ENCODE assay signal across 20 mouse cellular contexts in genomic region chr5:135269451-135269850, GRCm38 (mm10). TPM values are rescaled to one million over a fixed set of nuclear protein-coding genes. Genes with fewer than 3 reads are reported as not detected.
DNase-seq lines count a peak whose midpoint lies in the region; ATAC-seq lines count a peak whose summit lies in the region.
"Had no signal": no experiment of that assay in that cellular context is flagged by ENCODE, and none has a peak within 500 bp of the region (broad histone marks: within the 10 kb centered on the region; RNA-seq: fewer than 3 reads in every experiment).

No protein-coding gene starts in this region.

- peaks cover 20% of the 10 kb centered on the region for H3K4me1 ChIP-seq in heart, embryonic 12.5 days (replicated peaks)
- H3K4me1 ChIP-seq in neural tube, embryonic 11.5 days (ENCODE audit: control insufficient read depth, insufficient read depth, low read length): peaks cover 3% of the 10 kb centered on the region

- H3K27ac ChIP-seq in heart, embryonic 12.5 days (ENCODE audit: poor library complexity, severe bottlenecking): 0 out of 2 replicates have a peak overlapping the region, but pooled peaks have one; percentile 1
- no peak overlapping the region for H3K27ac ChIP-seq in neural tube, embryonic 11.5 days (ENCODE audit: low read depth, low read length)
- H3K27ac ChIP-seq: hindbrain, embryonic 14.5 days; intestine, embryonic 15.5 days; kidney, embryonic 15.5 days; liver, embryonic 13.5 days; lung, embryonic 15.5 days; stomach, embryonic 15.5 days had no signal

- H3K4me3 ChIP-seq in heart, embryonic 12.5 days: no peak overlapping the region
- no peak overlapping the region for H3K4me3 ChIP-seq in neural tube, embryonic 11.5 days (ENCODE audit: low read depth, low read length)
- H3K4me3 ChIP-seq: intestine, embryonic 15.5 days; kidney, embryonic 15.5 days; liver, embryonic 13.5 days; lung, embryonic 15.5 days; stomach, embryonic 15.5 days had no signal

- intact Hi-C loops in heart, postnatal 10 days (cut with DNase I): no loop called here

- H3K27me3 ChIP-seq in heart, embryonic 12.5 days (replicated peaks): no peaks in the 10 kb centered on the region
- no peaks in the 10 kb centered on the region for H3K27me3 ChIP-seq in neural tube, embryonic 11.5 days (ENCODE audit: control insufficient read depth, insufficient read depth, low read length)
- H3K27me3 ChIP-seq: intestine, embryonic 15.5 days; kidney, embryonic 15.5 days; lung, embryonic 15.5 days; stomach, embryonic 15.5 days had no signal

- peak; percentile 68 for DNase-seq in adrenal gland, adult 2 months
- DNase-seq in adrenal gland, adult 18-20 months (ENCODE audit: low spot score in 2 of 2): no peak
- DNase-seq in heart, postnatal 10 days: no peak
- DNase-seq in neural tube, embryonic 11.5 days (ENCODE audit: low spot score): peak; percentile 8
- no peak for DNase-seq in neural tube, embryonic 10.5 days (ENCODE audit: extremely low spot score, low spot score)
- peak; percentile 52 for DNase-seq in skeletal muscle tissue, adult 2 months (ENCODE audit: low read depth, low spot score)
- no peak for DNase-seq in urinary bladder, postnatal 25 days (ENCODE audit: low spot score)
- DNase-seq: cerebellum, postnatal 25 days; layer of hippocampus, postnatal 36 days; liver, embryonic 13.5 days; right cerebral cortex, adult 18-20 months; thymus, adult 2 months had no signal

- H3K36me3 ChIP-seq in heart, embryonic 12.5 days: no peaks in the 10 kb centered on the region
- no peaks in the 10 kb centered on the region for H3K36me3 ChIP-seq in neural tube, embryonic 11.5 days (ENCODE audit: control insufficient read depth, insufficient read depth, low read length)
- H3K36me3 ChIP-seq: intestine, embryonic 15.5 days; kidney, embryonic 15.5 days; liver, embryonic 13.5 days; lung, embryonic 15.5 days; stomach, embryonic 15.5 days had no signal

- no peak overlapping the region for H3K9ac ChIP-seq in heart, embryonic 12.5 days
- H3K9ac ChIP-seq in neural tube, embryonic 11.5 days (ENCODE audit: low read length): no peak overlapping the region
- H3K9ac ChIP-seq: hindbrain, embryonic 14.5 days; intestine, embryonic 15.5 days; kidney, embryonic 15.5 days; liver, embryonic 13.5 days; lung, embryonic 15.5 days; stomach, embryonic 15.5 days had no signal

- H3K9me3 ChIP-seq in heart, embryonic 12.5 days (replicated peaks): no peaks in the 10 kb centered on the region
- H3K9me3 ChIP-seq in neural tube, embryonic 11.5 days (ENCODE audit: control insufficient read depth, low read length): no peaks in the 10 kb centered on the region
- H3K9me3 ChIP-seq: intestine, embryonic 15.5 days; kidney, embryonic 15.5 days; liver, embryonic 13.5 days; lung, embryonic 15.5 days; stomach, embryonic 15.5 days had no signal

- ATAC-seq in heart, embryonic 12.5 days (ENCODE audit: insufficient number of reproducible peaks, low FRiP score): no peak
- no peak for ATAC-seq in neural tube, embryonic 11.5 days (ENCODE audit: insufficient read depth, low FRiP score, low TSS enrichment)
- ATAC-seq: forebrain, embryonic 16.5 days; intestine, embryonic 15.5 days; midbrain, embryonic 16.5 days had no signal

- no peak overlapping the region for H3K4me2 ChIP-seq in heart, embryonic 12.5 days
- H3K4me2 ChIP-seq in neural tube, embryonic 11.5 days (ENCODE audit: low read depth): no peak overlapping the region
- H3K4me2 ChIP-seq: hindbrain, embryonic 14.5 days; intestine, embryonic 15.5 days; kidney, embryonic 15.5 days; liver, embryonic 13.5 days; lung, embryonic 15.5 days; stomach, embryonic 15.5 days had no signal

- WGBS in heart, embryonic 12.5 days: 57% methylated on average over 8 of the region's 8 CpGs
- 81% methylated on average over 8 of the region's 8 CpGs for WGBS in neural tube, embryonic 11.5 days

RNA-seq across cellular contexts. Expression of gene Fzd9, which starts 18.4 kb away (rescaled TPM):
- 10 to 100 TPM in 1 of 2 experiments, 1 to 10 TPM in 1; 2.0 to 10.6 TPM for total RNA-seq in adrenal gland, adult 2 months (2021)
- polyA plus RNA-seq in adrenal gland, adult 2 months (2012; rRNA removed): 9.6 and 14.0 TPM in 2 replicates
- 10 to 100 TPM in 1 of 2 experiments, 1 to 10 TPM in 1; 3.0 to 10.5 TPM for total RNA-seq in adrenal gland, adult 18-20 months (2021)
- polyA plus RNA-seq in heart, embryonic 12.5 days (2016; fragmentation: Nextera tagmentation; extraction: Ambion mirVana): 6.5 and 7.7 TPM in 2 replicates
- total RNA-seq in heart, postnatal 10 days (2021): under 1 TPM; 0.55 to 0.84 TPM
- polyA plus RNA-seq in neural tube, embryonic 11.5 days (2014; fragmentation: Nextera tagmentation; extraction: Ambion mirVana): 9.0 and 9.5 TPM in 2 replicates

Comparison
In these comparisons a context has a peak if more than half of its experiments do, and no peak if none do; other contexts are left out.
1. DNase-seq: peak in adrenal gland, adult 2 months (single experiment), neural tube, embryonic 11.5 days (single experiment) and skeletal muscle tissue, adult 2 months (single experiment); none in adrenal gland, adult 18-20 months (0 of 2), heart, postnatal 10 days (0 of 2), neural tube, embryonic 10.5 days (single experiment) and urinary bladder, postnatal 25 days (single experiment).